Mouse (Mus musculus) megakaryocyte, embryonic 14.5 days (primary cell): ENCODE results near the gene Ggcx.

Experiments
- FLI1 ChIP-seq: IDR thresholded peaks from 2 replicates; pipeline ENCODE4 v1.6.1; 2012; ENCODE audit warnings: low read length, inconsistent platforms, mixed read lengths
- GATA1 ChIP-seq: IDR thresholded peaks from 3 replicates; pipeline ENCODE4 v1.6.1; 2012; ENCODE audit warnings: mixed read lengths, low read length, inconsistent platforms, borderline replicate concordance

DNA sequence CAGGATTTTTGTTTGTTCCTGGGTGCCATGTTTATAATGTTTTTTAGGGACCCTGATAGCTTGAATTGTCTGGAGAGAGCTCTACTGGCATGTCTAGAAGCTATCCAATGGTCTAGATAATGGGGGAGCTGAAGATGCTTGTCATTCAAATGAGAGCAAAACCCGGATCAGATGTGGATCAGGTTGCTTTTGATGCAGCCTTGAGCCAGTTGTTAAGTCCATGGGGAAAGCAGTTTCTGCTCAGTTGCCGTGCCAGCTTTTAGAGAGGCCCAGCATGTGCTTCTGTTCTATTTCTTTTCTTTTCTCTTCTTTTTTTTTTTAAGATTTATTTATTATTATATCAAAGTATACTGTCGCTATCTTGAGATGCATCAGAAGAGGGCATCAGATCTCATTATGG, 39.5 kb downstream of the Ggcx start:
- no peak for TF ChIP-seq GATA1
- TF ChIP-seq FLI1: no peak
